Mouse (Mus musculus) gastrocnemius, adult 8-10 months (tissue): ENCODE results near the gene Trim25. TPM values are rescaled to one million over a fixed set of nuclear protein-coding genes. Genes with fewer than 3 reads are reported as not detected.
"Not testable (repeated sequence)": the region's sequence is repeated elsewhere in the genome, so short reads cannot be mapped to it uniquely, and the experiment has no call there.

ENCODE experiments used
- DNase-seq, 2 experiments: peaks; one replicate each; pipeline ENCODE4 v3.0.0; 2022; ENCODE audit warnings: low spot score in 2 of 2
- total RNA-seq, 4 experiments: library from RNA; stranded (reverse); gene quantifications; 2 replicates each; pipeline ENCODE4 v1.2.4; 2022

Gene Trim25
- total RNA-seq, 4 experiments from 2014 or later, result 4.1 to 8.3 (median 6.0) TPM

DNA sequence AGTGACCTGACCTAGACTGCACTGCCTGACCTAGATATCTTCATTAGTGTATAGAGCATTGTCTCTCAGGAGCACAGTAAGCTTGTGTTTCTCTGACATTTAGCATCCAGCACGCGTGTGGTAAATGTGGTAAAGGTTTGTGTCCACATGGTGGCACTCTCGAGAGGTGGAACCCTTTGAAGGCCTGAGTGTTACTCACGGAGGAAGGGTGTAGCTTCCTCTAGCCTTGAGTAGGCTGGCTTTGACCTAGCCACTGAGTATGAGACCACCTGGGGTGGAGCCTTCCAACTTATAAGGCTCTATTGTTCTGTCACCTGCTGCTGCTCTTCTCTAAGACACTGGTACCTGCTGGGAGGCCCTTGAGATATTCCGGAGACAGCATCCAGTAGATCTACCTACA, 5.6 kb upstream of the Trim25 start:
- no peak for DNase-seq

DNA sequence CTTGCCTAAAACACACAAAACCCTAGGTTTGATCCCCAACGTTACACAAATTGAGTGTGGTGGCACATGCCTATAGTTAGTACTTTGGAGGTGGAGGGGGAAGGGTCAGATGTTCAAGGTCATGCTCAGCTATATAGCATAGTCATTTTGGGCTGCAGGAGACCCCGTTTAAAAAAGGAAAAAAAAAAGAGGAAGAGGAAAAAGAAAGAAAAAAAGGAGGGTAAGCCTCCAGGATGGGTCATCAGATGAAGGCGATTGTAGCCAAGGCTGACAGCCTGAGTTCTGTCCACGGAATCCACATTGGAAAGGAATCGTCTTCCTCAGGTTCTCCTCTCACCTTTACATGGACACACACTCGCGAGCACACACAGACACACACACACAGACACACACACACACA, 4.7 kb upstream of the Trim25 start:
- DNase-seq, result no peak

DNA sequence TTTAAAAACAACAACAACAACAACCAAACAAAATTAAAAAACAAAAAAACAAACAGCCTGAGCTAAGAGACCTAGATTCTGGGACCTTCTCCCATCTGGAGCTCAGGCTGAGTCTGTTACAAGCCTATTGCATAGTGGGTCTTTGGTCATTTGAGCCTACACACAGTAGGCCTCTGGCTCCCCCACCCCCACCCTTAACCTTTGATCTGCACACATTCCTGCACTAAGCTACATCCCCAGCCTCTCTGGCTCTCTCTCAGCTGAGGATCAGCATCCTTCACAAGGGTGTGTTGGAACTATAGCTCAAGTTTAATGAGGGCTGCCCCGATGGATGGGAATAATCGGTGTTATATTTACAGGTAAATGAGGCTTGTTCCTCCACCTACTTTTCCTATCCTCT, 3.6 kb upstream of the Trim25 start:
- DNase-seq, result no peak

DNA sequence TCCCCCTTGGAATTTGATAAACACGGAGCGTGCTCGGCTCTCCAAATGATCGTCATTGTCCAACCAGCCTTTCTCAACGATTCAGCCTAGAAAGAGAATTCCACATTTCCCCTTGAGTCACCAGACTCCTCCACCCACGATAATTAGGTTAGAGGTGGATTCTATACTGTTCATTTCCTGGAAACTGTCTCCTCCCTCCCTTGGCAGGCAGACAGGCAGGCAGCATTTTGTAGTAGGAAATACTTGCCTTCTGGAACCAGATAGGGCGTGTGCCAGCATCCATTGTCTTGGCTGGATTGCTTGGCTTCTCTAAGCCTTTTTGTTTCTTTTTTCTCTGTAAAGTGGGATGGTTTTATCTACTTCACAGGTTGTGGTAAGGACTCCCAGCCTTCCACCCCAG, 2.7 kb upstream of the Trim25 start:
- DNase-seq, result no peak

DNA sequence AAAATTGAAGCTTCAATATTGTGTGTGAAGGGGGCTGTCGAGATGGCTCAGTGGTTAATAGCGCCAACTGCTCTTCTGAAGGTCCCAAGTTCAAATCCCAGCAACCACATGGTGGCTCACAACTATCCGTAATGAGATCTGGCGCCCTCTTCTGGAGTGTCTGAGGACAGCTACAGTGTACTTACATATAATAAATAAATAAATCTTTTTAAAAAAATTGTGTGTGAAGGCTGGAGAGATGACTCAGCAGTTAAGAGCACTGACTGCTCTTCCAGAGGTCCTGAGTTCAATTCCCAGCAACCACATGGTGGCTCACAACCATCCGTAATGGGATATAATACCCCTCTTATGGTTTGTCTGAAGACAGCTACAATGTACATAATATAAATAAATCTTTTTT, 1.8 kb upstream of the Trim25 start:
- not testable (repeated sequence) for DNase-seq

DNA sequence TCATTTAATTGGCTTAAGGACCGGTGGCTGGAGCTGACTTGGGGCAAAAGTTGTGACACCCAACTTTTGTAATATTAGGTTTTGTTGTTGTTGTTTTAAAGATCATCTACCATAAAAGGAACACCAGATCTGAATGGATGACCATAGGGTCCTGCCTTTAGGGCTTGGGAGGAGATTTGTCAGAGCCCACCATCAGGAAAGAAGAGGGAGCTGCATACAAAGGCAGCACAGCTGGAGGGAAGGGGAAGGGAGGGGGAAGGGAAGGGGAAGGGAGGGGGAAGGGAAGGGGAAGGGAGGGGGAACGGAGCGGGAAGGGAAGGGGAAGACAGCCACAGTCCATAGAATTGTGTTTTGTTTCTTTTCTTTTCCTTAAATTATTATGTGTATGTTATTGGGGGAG, 770 bp upstream of the Trim25 start:
- DNase-seq, result no peak

DNA sequence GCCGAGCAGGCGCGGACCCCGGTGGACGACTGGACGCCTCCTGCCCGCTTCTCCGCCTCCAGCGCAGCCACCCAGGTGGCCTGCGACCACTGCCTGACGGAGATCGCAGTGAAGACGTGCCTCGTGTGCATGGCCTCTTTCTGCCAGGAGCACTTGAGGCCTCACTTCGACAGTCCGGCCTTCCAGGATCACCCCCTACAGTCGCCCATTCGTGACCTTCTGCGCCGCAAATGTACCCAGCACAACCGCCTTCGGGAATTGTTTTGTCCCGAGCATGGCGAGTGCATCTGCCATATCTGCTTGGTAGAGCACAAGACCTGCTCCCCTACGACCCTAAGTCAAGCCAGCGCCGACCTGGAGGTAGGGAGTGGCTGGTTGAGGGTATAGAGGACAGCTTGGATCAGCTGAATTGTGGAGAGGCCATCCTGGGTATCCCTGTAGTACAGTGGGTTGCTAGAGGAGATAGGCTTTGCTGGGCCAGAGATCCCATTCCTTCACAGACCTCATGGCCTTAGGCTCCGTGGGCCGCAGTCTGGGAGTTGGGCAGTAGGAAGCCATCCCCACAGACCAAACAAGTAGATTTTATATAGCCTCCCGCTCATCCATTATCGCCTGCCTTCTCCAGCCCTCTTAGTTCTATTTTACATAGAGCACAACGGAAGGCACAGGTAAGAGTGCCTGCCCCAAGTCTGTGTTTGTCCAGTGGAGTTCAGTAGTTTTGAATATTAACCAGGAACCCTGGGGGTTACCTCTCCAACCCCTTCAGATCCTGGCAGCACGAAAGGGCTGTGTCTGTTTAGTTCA, 749 bp downstream of the Trim25 start:
- DNase-seq, result no peak

DNA sequence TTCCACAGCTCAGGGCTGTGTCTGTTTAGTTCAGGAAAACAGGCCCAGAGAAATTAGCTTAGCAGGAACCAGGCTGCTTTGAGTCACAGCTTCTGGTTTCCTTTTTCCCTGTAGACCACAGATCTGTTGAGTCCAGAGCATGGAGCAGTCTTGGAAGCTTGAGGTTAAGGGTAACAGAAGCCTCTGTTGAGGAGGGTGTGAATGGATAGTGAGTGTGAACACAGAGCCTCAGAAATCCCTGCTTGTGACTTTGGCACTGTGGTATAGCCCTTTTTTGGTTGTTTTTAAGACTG, 1.3 kb downstream of the Trim25 start:
- no peak for DNase-seq

DNA sequence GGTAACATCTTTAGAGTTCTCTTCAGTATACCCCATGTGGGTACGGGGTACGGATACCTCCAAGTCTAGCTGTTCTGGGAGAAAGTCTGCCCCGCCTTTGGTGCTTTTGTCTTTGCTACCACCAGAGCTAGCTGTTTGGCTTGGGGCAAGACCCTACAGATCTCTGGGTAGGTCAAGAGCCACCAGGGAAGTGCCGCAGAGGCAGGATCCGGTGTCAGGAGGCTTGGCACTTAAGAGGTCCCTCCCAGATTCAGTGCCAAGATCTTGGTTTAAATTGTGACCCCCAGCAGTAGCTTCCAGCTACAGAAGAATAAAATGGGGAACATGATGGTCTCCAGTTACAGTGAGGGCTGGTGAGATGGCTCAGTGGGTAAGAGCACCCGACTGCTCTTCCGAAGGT, 2.4 kb downstream of the Trim25 start:
- no peak for DNase-seq

DNA sequence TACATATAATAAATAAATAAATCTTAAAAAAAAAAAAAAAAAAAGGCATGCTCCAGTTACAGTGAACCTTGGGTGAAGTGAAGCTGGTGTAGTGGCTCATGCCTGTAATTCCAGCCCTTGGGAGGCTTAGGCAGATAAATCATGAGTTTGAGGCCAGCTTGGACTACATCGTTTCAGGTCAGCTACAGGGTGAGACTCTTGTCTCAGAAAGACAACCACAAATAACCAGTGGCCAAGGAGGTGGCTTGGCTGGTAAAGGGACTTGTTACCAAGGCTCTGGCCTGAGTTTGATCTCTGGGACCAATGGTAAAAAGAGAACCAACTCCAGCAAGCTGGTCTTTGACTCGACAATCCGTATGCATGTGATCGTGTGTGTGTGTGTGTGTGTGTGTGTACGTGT, 2.9 kb downstream of the Trim25 start:
- DNase-seq, result no peak

DNA sequence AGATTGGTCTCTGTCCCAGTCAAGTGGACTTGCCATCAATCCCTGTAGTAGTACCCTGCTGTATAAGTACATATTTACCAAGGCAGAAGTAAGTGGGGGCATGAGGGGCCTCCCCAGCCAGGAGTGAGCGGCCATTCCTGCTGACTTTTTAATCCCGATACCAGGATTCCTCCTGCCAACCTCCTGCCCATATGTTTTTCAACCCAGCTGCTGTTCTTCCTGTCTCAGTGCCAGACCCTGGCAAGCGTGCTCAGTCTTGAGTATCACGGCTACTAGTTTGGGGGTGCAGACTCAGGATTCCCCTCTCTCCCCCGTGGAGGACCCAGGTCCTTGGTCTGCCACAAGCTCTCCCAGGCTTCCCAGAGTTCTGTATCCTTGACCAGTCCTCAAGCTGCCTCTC, 3.4 kb downstream of the Trim25 start:
- no peak for DNase-seq

DNA sequence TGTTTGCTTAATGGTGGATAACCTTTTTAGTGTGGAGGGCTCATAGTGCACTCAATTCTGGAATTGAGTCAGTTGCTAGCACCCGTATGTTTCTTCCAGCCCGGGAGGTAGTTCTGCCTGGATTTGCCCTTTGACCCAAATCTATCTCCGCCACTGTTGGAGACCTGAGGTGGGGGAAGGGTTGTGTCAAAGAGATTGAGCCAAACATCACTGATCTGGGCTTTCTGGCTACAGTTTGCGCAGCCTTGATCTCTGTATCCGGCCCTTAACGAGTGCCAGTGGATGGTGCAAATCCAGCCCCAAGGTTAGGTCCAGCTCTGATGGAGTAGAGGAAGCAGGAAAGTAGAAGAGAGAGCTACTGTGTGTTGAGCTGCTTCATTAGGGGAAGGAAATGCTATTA, 3.9 kb downstream of the Trim25 start:
- DNase-seq, result no peak

DNA sequence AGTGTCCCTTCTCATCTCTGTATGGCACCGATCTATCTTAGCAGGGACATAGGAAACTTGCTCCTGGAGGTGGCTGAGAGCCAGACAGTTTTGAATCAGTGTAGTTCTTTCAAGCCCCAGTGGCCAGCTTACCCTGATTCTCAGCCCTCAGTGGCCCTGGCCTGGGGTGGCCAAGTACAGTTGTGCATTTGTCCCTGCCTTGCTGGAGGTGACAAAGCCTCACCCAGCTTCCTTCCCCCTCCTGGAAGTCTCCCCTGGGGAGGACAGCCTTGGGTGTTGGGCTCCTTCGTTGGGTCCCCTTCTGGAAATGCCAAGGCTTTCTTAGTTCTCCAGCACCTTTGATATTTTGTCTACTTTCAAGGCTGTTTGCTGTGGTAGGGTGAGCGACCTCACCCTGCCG, 4.5 kb downstream of the Trim25 start:
- no peak for DNase-seq

DNA sequence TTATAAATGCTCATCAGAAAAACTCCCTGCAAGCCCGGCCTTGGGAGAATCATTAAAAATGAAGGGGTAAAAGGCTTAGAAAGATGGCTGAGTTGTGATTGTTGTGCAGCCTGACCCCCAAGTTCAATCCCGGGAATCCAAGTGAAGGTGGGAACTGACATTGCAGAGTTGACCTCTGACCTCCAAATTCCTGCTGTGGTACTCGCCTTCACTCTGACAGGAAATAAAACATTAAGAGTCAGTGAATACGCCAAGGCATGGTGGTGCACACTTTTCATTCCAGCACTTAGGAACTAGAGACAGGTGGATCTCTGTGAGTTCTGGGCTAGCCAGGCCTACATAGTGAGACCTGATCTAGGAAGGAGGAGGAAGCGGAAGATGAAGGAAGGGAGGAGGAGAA, 6.3 kb downstream of the Trim25 start:
- no peak for DNase-seq

DNA sequence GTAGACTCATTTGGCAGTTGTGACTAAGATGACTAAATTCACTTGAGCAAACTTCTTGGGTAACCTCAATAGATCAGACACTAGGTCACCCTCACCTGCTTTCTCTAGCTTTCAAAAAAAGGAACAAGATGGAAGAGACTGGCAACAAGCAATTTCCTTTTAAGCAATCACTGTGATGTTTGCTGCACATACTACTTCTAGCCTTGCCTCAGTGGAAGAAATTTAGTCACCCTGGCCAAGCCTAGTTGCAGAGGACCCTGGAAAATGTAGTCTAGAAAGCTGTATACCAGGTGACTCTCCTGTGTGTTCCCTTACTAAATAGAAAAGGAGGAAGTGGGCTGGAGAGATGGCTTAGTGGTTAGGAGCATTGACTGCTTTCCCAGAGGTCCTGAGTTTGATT, 7.2 kb downstream of the Trim25 start:
- DNase-seq, result no peak

DNA sequence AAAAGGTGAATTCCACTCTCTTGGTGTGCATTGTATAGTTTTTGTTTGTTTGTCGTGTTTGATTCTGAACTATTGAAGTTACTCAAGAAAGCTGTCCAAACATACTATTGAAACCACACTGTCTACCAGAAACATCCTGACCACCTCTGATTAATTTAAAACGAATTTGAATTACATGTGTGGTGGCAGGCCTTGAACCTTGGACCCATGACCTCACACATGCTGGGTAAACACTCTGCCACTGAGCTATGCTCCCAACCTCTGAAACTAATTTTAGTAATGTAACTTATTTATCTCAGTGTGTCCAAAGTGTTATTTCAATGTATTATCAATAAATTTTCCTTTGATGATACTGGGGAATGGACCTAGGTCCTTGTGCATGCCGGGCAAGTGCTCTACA, 8.4 kb downstream of the Trim25 start:
- no peak for DNase-seq

DNA sequence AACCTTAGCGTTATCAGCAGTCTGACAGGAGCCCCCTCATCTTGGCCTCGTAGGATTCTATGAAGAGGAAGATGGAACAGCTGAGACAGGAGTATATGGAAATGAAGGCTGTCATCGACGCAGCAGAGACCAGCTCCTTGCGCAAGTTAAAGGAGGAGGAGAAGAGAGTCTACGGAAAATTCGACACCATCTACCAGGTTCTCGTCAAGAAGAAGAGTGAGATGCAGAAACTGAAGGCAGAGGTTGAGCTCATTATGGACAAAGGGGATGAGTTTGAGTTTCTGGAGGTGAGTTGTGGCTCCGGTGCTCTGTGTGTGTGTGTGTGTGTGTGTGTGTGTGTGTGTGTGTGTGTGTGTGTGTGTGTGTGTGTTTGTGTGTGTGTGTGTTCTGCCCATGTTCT, 9.9 kb downstream of the Trim25 start:
- no peak for DNase-seq

DNA sequence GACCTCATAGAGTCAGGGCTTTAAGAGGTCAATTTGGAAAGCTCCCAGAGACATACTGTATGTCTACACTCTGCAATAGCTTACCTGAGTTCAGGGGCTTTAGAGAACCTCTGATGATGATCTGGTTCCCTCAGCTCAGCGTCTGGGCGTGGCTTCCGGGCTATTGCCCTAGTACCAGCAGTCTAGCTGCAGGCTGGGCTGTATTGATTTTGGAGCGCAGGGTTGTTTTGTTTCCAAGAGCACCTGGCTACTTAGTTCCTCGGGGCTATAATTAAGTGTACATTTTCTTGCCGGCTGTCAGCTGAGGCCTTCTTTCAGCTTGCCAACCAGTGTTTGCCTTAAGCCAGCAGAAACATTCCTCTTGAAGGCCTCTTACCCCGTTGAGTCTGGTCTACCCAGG, 10.3 kb downstream of the Trim25 start:
- no peak for DNase-seq

DNA sequence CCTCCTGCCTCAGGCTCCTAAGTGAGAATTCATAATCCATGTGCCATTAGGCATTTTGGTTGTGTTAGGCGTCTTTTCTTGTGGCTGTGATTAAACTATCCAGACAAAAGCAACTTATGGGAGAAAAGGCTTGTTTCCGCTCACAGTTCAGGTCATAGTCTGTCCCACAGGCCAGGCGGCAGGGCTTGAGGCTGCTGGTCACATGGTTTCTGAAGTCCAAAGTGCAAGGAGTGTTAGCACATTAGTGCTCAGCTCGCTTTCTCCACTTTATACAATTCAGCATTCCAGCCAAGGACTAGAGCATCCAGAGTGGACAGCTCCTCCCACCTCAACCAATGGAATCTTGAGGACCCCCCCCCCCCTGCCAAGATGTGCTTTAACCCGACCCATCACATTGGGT, 13.1 kb downstream of the Trim25 start:
- DNase-seq, result no peak

DNA sequence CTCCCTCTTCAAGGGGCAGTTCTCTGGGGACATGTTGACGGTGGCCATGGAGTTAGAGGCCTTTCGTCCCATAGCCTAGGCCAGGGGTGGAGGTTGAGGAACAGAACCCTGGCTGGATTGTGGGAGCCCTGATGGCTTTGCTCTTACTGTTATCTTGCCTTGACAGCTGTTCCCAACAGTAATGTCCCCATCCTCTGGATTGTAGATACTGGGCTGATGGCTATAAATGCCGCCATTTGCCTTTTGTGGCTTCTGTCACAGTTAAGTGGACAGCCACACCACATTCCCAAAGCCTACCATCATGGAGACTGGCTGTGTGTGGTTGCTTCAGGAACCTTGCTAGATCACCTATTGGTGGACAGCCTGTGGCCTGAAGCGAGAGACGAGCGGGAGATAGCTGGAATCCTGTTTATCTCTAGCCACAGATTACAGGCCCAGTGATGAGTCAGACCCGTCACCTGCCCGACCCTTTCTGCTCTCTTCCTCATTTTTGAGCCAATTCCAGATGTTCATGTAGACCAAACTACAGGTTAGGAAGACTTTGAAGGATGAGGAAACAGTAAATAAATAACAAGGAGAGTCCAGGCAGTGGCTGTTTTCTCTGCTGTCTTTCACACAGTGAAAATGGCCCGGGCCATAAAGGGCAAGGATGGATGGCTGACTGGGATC, 18.5 kb downstream of the Trim25 start:
- no peak for DNase-seq

DNA sequence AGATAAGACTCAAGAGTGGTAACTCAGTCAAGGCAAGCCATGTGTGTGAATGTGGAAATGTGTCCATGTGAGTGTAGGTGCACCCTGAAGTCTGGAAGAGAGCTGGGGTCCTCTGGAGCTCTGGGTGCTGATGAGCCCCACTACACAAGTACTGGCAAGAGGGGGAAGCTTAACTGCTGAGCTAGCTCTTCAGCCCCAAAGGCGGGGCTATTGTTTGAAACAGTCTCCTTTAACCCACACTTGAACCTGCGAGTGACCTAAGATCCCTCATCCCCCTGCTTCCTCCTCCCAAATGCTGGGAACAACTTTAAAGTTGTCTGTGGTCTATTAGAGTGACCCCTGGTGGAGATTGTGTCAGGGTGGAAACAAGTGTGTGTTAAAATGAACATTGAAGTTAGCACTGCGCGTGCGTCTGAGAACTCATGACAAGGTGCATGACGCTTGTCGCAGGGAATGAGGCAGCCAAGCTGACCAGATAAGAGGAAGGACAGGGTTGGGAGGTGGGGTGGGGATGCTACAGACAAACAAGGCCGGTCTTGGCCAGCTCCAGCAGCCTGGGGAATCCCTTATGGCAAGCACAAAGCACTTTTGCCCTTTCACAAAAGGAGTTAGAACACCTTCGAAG, 21.6 kb downstream of the Trim25 start:
- DNase-seq, result no peak

DNA sequence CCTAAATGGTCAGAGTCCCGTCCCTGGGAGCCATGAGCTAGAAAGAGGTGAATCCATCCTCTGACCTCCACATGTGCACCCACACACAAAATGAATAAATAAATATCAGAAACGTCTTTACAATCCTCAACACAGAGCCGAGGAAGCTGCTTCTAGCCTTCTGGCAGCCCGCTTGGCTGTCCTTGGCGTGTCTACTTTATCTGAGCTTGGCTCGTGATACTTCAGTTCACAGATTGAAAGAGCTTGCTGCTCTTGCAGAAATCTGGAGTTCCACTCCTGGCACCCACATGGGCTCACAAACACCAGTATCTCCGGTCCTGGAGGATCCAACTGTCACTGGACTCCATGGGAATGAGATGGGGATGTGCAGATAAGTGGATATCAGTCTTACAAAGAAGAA, 22.5 kb downstream of the Trim25 start:
- DNase-seq, result no peak

DNA sequence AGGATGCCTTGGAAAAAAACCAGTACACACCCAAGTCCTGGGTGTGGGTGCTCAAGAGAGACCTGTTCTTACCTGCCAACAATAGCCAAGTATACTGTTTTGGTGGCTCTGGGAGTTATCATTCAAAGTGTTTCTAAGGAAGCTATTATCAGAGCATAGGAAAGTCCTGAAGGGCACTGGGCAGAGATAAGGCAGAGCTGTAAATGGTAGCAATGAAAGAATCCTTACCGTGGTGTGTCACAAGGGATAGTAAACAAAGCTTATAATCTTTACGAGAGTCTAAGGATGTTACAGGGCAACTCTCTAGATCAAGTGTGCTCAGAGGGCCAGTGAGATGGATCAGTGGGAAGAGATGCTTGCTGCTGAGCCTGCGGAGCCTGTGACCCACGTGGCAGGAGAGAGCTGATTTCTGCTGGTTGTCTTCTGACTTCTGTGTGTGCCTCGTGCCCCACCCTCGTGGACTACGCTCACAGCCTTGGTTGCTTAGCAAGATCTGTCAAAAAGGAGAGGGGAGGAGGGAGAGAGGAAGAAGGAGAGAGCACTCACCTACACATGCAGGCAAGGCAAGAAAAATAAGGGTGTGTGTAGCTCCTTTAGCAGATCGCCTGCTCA, 23.1 kb downstream of the Trim25 start:
- no peak for DNase-seq
